Comparison of ENCODE assay signal across 24 mouse cellular contexts in the genomic region with DNA sequence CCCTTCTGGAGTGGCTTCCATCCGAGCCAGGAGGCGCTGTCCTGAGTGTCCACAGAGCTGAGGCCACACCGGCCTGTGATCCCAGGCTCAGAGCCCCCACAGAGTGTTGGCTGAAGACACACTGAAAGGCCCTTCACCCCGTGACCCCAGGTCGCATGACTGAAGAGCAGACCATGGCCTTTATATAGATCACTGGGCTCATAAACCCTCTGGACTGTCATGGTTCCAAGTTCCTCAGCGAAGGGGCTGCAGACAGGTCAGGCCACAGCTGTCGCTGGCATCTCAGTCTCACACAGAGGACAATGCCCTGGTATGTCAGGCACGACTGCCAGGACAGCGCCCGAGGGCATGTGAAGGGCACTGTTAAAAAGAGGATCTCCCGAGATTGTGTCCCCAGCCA. TPM values are rescaled to one million over a fixed set of nuclear protein-coding genes. Genes with fewer than 3 reads are reported as not detected.
DNase-seq lines count a peak whose midpoint lies in the region; ATAC-seq lines count a peak whose summit lies in the region.
"Had no signal": no experiment of that assay in that cellular context is flagged by ENCODE, and none has a peak within 500 bp of the region (broad histone marks: within the 10 kb centered on the region; RNA-seq: fewer than 3 reads in every experiment).

No protein-coding gene starts in this region.

- no peak overlapping the region for H3K9ac ChIP-seq in embryonic facial prominence, embryonic 15.5 days
- no peak overlapping the region for H3K9ac ChIP-seq in midbrain, embryonic 11.5 days (ENCODE audit: low read length)
- H3K9ac ChIP-seq in heart, embryonic 16.5 days (ENCODE audit: low read length): peak overlapping the region; percentile 79
- H3K9ac ChIP-seq: forebrain, embryonic 15.5 days; liver, embryonic 13.5 days; lung, embryonic 15.5 days had no signal

- WGBS in embryonic facial prominence, embryonic 15.5 days: 56% methylated on average over 11 of the region's 11 CpGs
- 50% methylated on average over 11 of the region's 11 CpGs for WGBS in embryonic facial prominence, embryonic 10.5 days
- 73% methylated on average over 11 of the region's 11 CpGs for WGBS in midbrain, embryonic 10.5 days
- WGBS in midbrain, embryonic 11.5 days: 75% methylated on average over 11 of the region's 11 CpGs
- 41% methylated on average over 11 of the region's 11 CpGs for WGBS in heart, embryonic 16.5 days

- no peaks in the 10 kb centered on the region for H3K9me3 ChIP-seq in embryonic facial prominence, embryonic 15.5 days (replicated peaks)
- no peaks in the 10 kb centered on the region for H3K9me3 ChIP-seq in embryonic facial prominence, embryonic 10.5 days
- H3K9me3 ChIP-seq in midbrain, embryonic 10.5 days (replicated peaks): peaks cover 7% of the 10 kb centered on the region; the same call in 1 of the 2 replicates
- H3K9me3 ChIP-seq in midbrain, embryonic 11.5 days (ENCODE audit: control insufficient read depth, low read length): no peaks in the 10 kb centered on the region
- peaks cover 5% of the 10 kb centered on the region; the same call in 1 of the 2 replicates for H3K9me3 ChIP-seq in heart, embryonic 16.5 days (replicated peaks; ENCODE audit: control insufficient read depth, low read length)
- H3K9me3 ChIP-seq: forebrain, embryonic 15.5 days; liver, embryonic 13.5 days; lung, embryonic 15.5 days had no signal

- H3K4me2 ChIP-seq in embryonic facial prominence, embryonic 15.5 days (replicated peaks): no peak overlapping the region
- H3K4me2 ChIP-seq in midbrain, embryonic 11.5 days: no peak overlapping the region
- peak overlapping the region; percentile 67 for H3K4me2 ChIP-seq in heart, embryonic 16.5 days (ENCODE audit: low read depth, low read length)
- H3K4me2 ChIP-seq: forebrain, embryonic 15.5 days; liver, embryonic 13.5 days; lung, embryonic 15.5 days had no signal

- H3K4me1 ChIP-seq in embryonic facial prominence, embryonic 15.5 days: no peaks in the 10 kb centered on the region
- peaks cover 5% of the 10 kb centered on the region; the same call in 1 of the 2 replicates for H3K4me1 ChIP-seq in embryonic facial prominence, embryonic 10.5 days
- peaks cover 9% of the 10 kb centered on the region; the same call in 1 of the 2 replicates for H3K4me1 ChIP-seq in midbrain, embryonic 10.5 days
- no peaks in the 10 kb centered on the region for H3K4me1 ChIP-seq in midbrain, embryonic 11.5 days (ENCODE audit: control insufficient read depth, insufficient read depth, low read length)
- peaks cover 7% of the 10 kb centered on the region for H3K4me1 ChIP-seq in heart, embryonic 16.5 days (ENCODE audit: control insufficient read depth, insufficient read depth, low read length)
- H3K4me1 ChIP-seq: forebrain, embryonic 15.5 days; liver, embryonic 13.5 days; lung, embryonic 15.5 days had no signal

- H3K36me3 ChIP-seq in embryonic facial prominence, embryonic 15.5 days: no peaks in the 10 kb centered on the region
- no peaks in the 10 kb centered on the region for H3K36me3 ChIP-seq in embryonic facial prominence, embryonic 10.5 days (replicated peaks)
- H3K36me3 ChIP-seq in midbrain, embryonic 10.5 days: no peaks in the 10 kb centered on the region
- no peaks in the 10 kb centered on the region for H3K36me3 ChIP-seq in midbrain, embryonic 11.5 days (ENCODE audit: control insufficient read depth, insufficient read depth, low read length)
- H3K36me3 ChIP-seq in heart, embryonic 16.5 days (ENCODE audit: control insufficient read depth, insufficient read depth): peaks cover 2% of the 10 kb centered on the region; the same call in 1 of the 2 replicates
- H3K36me3 ChIP-seq: forebrain, embryonic 15.5 days; liver, embryonic 13.5 days; lung, embryonic 15.5 days had no signal

- no peak overlapping the region for H3K27ac ChIP-seq in embryonic facial prominence, embryonic 15.5 days (replicated peaks)
- no peak overlapping the region for H3K27ac ChIP-seq in embryonic facial prominence, embryonic 10.5 days (replicated peaks)
- H3K27ac ChIP-seq in midbrain, embryonic 10.5 days (replicated peaks): 0 out of 2 replicates have a peak overlapping the region, but pooled peaks have one; percentile 13
- H3K27ac ChIP-seq in midbrain, embryonic 11.5 days (ENCODE audit: low read depth, low read length): no peak overlapping the region
- peak overlapping the region; percentile 98 for H3K27ac ChIP-seq in heart, embryonic 16.5 days (ENCODE audit: low read length)
- H3K27ac ChIP-seq: forebrain, embryonic 15.5 days; liver, embryonic 13.5 days; lung, embryonic 15.5 days had no signal

- no peaks in the 10 kb centered on the region for H3K27me3 ChIP-seq in embryonic facial prominence, embryonic 15.5 days
- no peaks in the 10 kb centered on the region for H3K27me3 ChIP-seq in embryonic facial prominence, embryonic 10.5 days (replicated peaks; ENCODE audit: low read depth, poor library complexity, severe bottlenecking)
- H3K27me3 ChIP-seq in midbrain, embryonic 10.5 days (ENCODE audit: low read depth, poor library complexity, severe bottlenecking): 0 out of 2 replicates have a peak, but pooled peaks cover 3% of the 10 kb centered on the region
- H3K27me3 ChIP-seq in midbrain, embryonic 11.5 days (ENCODE audit: control insufficient read depth, insufficient read depth, low read length): no peaks in the 10 kb centered on the region; the same call in 1 of the 2 replicates
- H3K27me3 ChIP-seq in heart, embryonic 16.5 days (ENCODE audit: control insufficient read depth, insufficient read depth, low read length): no peaks in the 10 kb centered on the region
- H3K27me3 ChIP-seq: forebrain, embryonic 15.5 days; liver, embryonic 13.5 days; lung, embryonic 15.5 days had no signal

- no peak for DNase-seq in embryonic facial prominence, embryonic 10.5 days (ENCODE audit: low spot score)
- no peak for DNase-seq in midbrain, embryonic 10.5 days (ENCODE audit: low spot score)
- DNase-seq in midbrain, embryonic 11.5 days (ENCODE audit: low spot score, missing footprints): no peak
- no peak for DNase-seq in thymus, adult 18-20 months
- no peak for DNase-seq in ovary, postnatal 36 days (ENCODE audit: low spot score)
- DNase-seq in adrenal gland, postnatal 36 days: no peak
- DNase-seq: adrenal gland, adult 2 months; cerebellum, postnatal 25 days; gastrocnemius, postnatal 10 days; kidney, adult 8-10 months; layer of hippocampus, postnatal 36 days; left cerebral cortex, postnatal 4 days; liver, embryonic 13.5 days; right cerebral cortex, postnatal 14 days had no signal

- no peak overlapping the region for H3K4me3 ChIP-seq in embryonic facial prominence, embryonic 15.5 days (replicated peaks)
- no peak overlapping the region for H3K4me3 ChIP-seq in embryonic facial prominence, embryonic 10.5 days
- H3K4me3 ChIP-seq in midbrain, embryonic 10.5 days: no peak overlapping the region
- no peak overlapping the region for H3K4me3 ChIP-seq in midbrain, embryonic 11.5 days (ENCODE audit: low read depth, low read length)
- H3K4me3 ChIP-seq in heart, embryonic 16.5 days (ENCODE audit: low read length): peak overlapping the region; percentile 54
- H3K4me3 ChIP-seq: forebrain, embryonic 15.5 days; liver, embryonic 13.5 days; lung, embryonic 15.5 days had no signal

- peak; percentile 16; the same call in 1 of the 2 replicates for ATAC-seq in embryonic facial prominence, embryonic 15.5 days (ENCODE audit: insufficient number of reproducible peaks, low FRiP score, low TSS enrichment, low read depth)
- no peak for ATAC-seq in midbrain, embryonic 11.5 days (ENCODE audit: low FRiP score)
- ATAC-seq in heart, embryonic 16.5 days (replicated peaks; ENCODE audit: extremely low read depth, insufficient read depth, low FRiP score): peak; percentile 86
- ATAC-seq: forebrain, embryonic 15.5 days; midbrain, embryonic 16.5 days had no signal

RNA-seq across cellular contexts. Expression of gene Myl2, which starts 8.0 kb away (rescaled TPM):
- 3.6 and 4.6 TPM in 2 replicates for polyA plus RNA-seq in embryonic facial prominence, embryonic 15.5 days (2015; fragmentation: Nextera tagmentation; extraction: Ambion mirVana)
- polyA plus RNA-seq in embryonic facial prominence, embryonic 10.5 days (2016; fragmentation: Nextera tagmentation; extraction: Ambion mirVana): 0.57 TPM in 1 of 2 replicates, not detected in the other
- 0.43 and 0.59 TPM in 2 replicates for polyA plus RNA-seq in midbrain, embryonic 10.5 days (2016; fragmentation: Nextera tagmentation; extraction: Ambion mirVana)
- 0.29 TPM in 1 of 2 replicates, not detected in the other for polyA plus RNA-seq in midbrain, embryonic 11.5 days (2014; fragmentation: Nextera tagmentation; extraction: Ambion mirVana)
- 7,978 and 9,755 TPM in 2 replicates for polyA plus RNA-seq in heart, embryonic 16.5 days (2015; fragmentation: Nextera tagmentation; extraction: Ambion mirVana)
- total RNA-seq in adrenal gland, postnatal 36 days (2021): 1 to 10 TPM in 1 of 2 experiments, not detected in 1; 2.0 TPM
- total RNA-seq: adrenal gland, adult 2 months; CH12.LX; hematopoietic stem cell, adult 5-6 weeks; left cerebral cortex, postnatal 4 days; megakaryocyte progenitor cell, adult 5-6 weeks had no signal
- polyA plus RNA-seq: adrenal gland, adult 2 months had no signal

RNA-seq across cellular contexts. Expression of gene Cux2, which starts 42.9 kb away (rescaled TPM):
- polyA plus RNA-seq in embryonic facial prominence, embryonic 15.5 days (2015; fragmentation: Nextera tagmentation; extraction: Ambion mirVana): 1.6 and 4.1 TPM in 2 replicates
- 4.9 and 5.1 TPM in 2 replicates for polyA plus RNA-seq in embryonic facial prominence, embryonic 10.5 days (2016; fragmentation: Nextera tagmentation; extraction: Ambion mirVana)
- polyA plus RNA-seq in midbrain, embryonic 10.5 days (2016; fragmentation: Nextera tagmentation; extraction: Ambion mirVana): 6.4 and 10.2 TPM in 2 replicates
- polyA plus RNA-seq in midbrain, embryonic 11.5 days (2014; fragmentation: Nextera tagmentation; extraction: Ambion mirVana): 11.1 and 12.6 TPM in 2 replicates
- 3.0 and 3.7 TPM in 2 replicates for polyA plus RNA-seq in heart, embryonic 16.5 days (2015; fragmentation: Nextera tagmentation; extraction: Ambion mirVana)
- total RNA-seq in adrenal gland, postnatal 36 days (2021): 10 to 100 TPM; 18.6 to 20.9 TPM
- total RNA-seq: hematopoietic stem cell, adult 5-6 weeks had no signal

RNA-seq across cellular contexts. Expression of gene Ccdc63, which starts 47.8 kb away (rescaled TPM):
- polyA plus RNA-seq in embryonic facial prominence, embryonic 15.5 days (2015; fragmentation: Nextera tagmentation; extraction: Ambion mirVana): 0.24 TPM in 1 of 2 replicates, not detected in the other
- not detected in 2 replicates for polyA plus RNA-seq in embryonic facial prominence, embryonic 10.5 days (2016; fragmentation: Nextera tagmentation; extraction: Ambion mirVana)
- polyA plus RNA-seq in midbrain, embryonic 10.5 days (2016; fragmentation: Nextera tagmentation; extraction: Ambion mirVana): not detected in 2 replicates
- 0.03 TPM in 1 of 2 replicates, not detected in the other for polyA plus RNA-seq in midbrain, embryonic 11.5 days (2014; fragmentation: Nextera tagmentation; extraction: Ambion mirVana)
- polyA plus RNA-seq in heart, embryonic 16.5 days (2015; fragmentation: Nextera tagmentation; extraction: Ambion mirVana): 0.12 and 0.56 TPM in 2 replicates
- not detected for total RNA-seq in adrenal gland, postnatal 36 days (2021)
- total RNA-seq: adrenal gland, adult 2 months; gastrocnemius, postnatal 10 days had no signal
- polyA plus RNA-seq: adrenal gland, adult 2 months; embryonic facial prominence, embryonic 11.5 days; forebrain, embryonic 15.5 days; lung, embryonic 15.5 days; stomach, embryonic 16.5 days had no signal

Comparison
In these comparisons a context has a peak if more than half of its experiments do, and no peak if none do; other contexts are left out.
1. H3K27ac ChIP-seq: peak in midbrain, embryonic 10.5 days (single experiment) and heart, embryonic 16.5 days (single experiment); none in embryonic facial prominence, embryonic 15.5 days (single experiment), embryonic facial prominence, embryonic 10.5 days (single experiment) and midbrain, embryonic 11.5 days (single experiment).
2. RNA of gene Myl2, which starts 8.0 kb away (polyA plus RNA-seq): 7,978 to 9,755 TPM in heart, embryonic 16.5 days; 3.6 to 4.6 TPM in embryonic facial prominence, embryonic 15.5 days, 0.43 to 0.59 TPM in midbrain, embryonic 10.5 days, 0.29 TPM in midbrain, embryonic 11.5 days and 0.57 TPM in embryonic facial prominence, embryonic 10.5 days; every median in the first group is over 1,000 times any median in the second.